Mouse (Mus musculus) kidney, embryonic 14.5 days (tissue): ENCODE results near the gene Foxp4. TPM values are rescaled to one million over a fixed set of nuclear protein-coding genes. Genes with fewer than 3 reads are reported as not detected.

ENCODE experiments used
- ATAC-seq: fragments of 200-750 bp; cut with Nextera tagmentation; 2 replicates; pipeline ENCODE4 v1.8.0; 2017; ENCODE audit warnings: moderate number of reproducible peaks, mild to moderate bottlenecking, moderate TSS enrichment, moderate library complexity; ENCODE audit not compliant: low FRiP score, low TSS enrichment
- H3K27ac ChIP-seq: fragments of 300-500 bp; sonication (generic); 2 replicates; pipeline ENCODE4 v1.5.1; 2014; ENCODE audit warnings: low read depth, mild to moderate bottlenecking, low read length, moderate library complexity, mixed read lengths
- H3K27me3 ChIP-seq: fragments of 300-500 bp; sonication (generic); 2 replicates; pipeline ENCODE4 v1.6.1; 2014; ENCODE audit warnings: mild to moderate bottlenecking, low read length; ENCODE audit not compliant: control insufficient read depth, insufficient read depth
- H3K36me3 ChIP-seq: fragments of 300-500 bp; sonication (generic); 2 replicates; pipeline ENCODE4 v1.6.1; 2014; ENCODE audit warnings: low read length, mixed read lengths; ENCODE audit not compliant: control insufficient read depth, insufficient read depth
- H3K4me1 ChIP-seq: fragments of 300-500 bp; sonication (generic); 2 replicates; pipeline ENCODE4 v1.6.1; 2014; ENCODE audit warnings: low read length, mixed read lengths; ENCODE audit not compliant: control insufficient read depth, insufficient read depth
- H3K4me2 ChIP-seq: fragments of 300-500 bp; sonication (generic); replicated peaks from 2 replicates; pipeline ENCODE4 v1.6.1; 2014; ENCODE audit warnings: low read depth, mild to moderate bottlenecking, low read length
- H3K4me3 ChIP-seq: fragments of 300-500 bp; sonication (generic); 2 replicates; pipeline ENCODE4 v1.5.1; 2014; ENCODE audit warnings: mild to moderate bottlenecking, low read length
- H3K9ac ChIP-seq: fragments of 300-500 bp; sonication (generic); 2 replicates; pipeline ENCODE4 v1.6.1; 2014; ENCODE audit warnings: low read depth, mild to moderate bottlenecking, low read length, moderate library complexity
- H3K9me3 ChIP-seq: fragments of 300-500 bp; sonication (generic); 2 replicates; pipeline ENCODE4 v1.6.1; 2016; ENCODE audit warnings: low read length; ENCODE audit not compliant: control insufficient read depth
- WGBS: fragments of 180-500 bp; shearing (Covaris S2); extraction: QIAGEN DNeasy Blood & Tissue Kit; methylation state at CpG from one replicate; pipeline ENCODE4 v1.1.7; 2014; 5-methylcytosine and 5-hydroxymethylcytosine counted together
- polyA plus RNA-seq: library from polyadenylated mRNA; unstranded; fragments of >200 nt; fragmentation: Nextera tagmentation; extraction: Ambion mirVana; gene quantifications from 2 replicates; pipeline ENCODE4 v1.2.1, GENCODE M21; 2014

Foxp4 gene
- polyA plus RNA-seq, 1 experiment from 2014 or later, result 25.4 TPM

DNA sequence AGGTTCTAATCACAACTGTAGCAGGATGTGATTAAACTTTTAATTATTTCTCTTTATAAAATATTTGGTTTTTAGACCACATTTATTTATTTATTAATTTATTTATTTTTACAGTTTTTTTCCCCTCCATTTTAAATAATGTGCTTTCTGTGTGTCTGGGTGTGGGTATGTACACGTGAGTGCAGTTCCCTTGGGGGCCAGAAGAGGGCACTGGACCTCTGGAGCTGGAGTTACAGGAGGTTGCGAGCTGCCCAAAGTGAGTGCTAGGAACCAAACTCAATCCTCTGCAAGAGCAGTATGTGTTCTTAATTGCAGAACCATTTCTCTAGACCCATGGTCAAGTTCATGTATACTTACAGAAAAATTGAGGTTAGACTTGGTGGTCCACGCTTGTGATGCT, 81.0 kb downstream of the Foxp4 start:
- Histone ChIP-seq H3K4me2 (no peak overlapping the region), H3K27me3 (no peaks in the 10 kb centered on the region), H3K4me3 (no peak overlapping the region), H3K27ac (no peak overlapping the region), H3K4me1 (no peaks in the 10 kb centered on the region), H3K36me3 (no peaks in the 10 kb centered on the region), H3K9ac (no peak overlapping the region), H3K9me3 (peaks cover 5% of the 10 kb centered on the region; the same call in 1 of the 2 replicates)
- 94% methylated on average over 3 of the region's 3 CpGs for WGBS
- ATAC-seq, result no peak

DNA sequence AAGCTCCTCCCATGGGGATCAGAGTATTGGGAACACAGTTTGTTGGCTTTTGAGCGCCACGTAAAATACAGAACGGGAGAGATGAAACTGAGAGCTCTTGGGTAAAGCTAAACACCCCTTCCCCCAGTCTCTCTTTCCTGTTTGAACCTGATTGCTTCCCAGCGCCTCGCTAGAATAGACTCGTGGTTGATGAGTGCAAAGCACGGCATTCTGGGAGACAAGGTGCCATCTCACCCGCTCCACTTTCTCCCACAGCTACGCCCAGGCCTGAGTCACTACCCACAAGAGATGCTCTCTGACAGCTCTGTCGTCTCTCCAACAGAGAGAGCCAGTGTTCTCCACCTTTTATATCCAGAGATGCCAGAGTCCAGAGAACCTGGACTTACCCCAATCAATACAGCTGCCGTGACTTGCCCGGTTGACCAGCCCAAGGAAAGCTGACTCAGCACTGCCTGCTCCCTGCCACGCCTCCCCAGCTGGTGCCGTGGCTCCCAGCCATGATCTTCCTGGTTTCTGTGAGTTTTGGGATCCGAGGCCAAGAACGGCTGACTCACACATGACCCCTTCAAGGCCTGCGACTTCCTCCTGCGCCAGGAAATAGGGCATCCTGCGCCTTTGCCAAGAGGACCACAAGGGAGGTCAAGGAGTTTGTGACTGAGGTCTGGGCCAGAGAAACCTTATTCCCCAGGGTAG, 82.4 kb downstream of the Foxp4 start:
- WGBS, result 64% methylated on average over 19 of the region's 19 CpGs
- no peak overlapping the region for H3K4me3 ChIP-seq
- no peak overlapping the region; the same call in 1 of the 2 replicates for H3K27ac ChIP-seq
- H3K27me3 ChIP-seq, result no peaks in the 10 kb centered on the region
- peaks cover 5% of the 10 kb centered on the region; the same call in 1 of the 2 replicates for H3K9me3 ChIP-seq
- H3K4me1 ChIP-seq, result peaks cover 4% of the 10 kb centered on the region; the same call in 1 of the 2 replicates
- no peak overlapping the region for H3K4me2 ChIP-seq
- no peaks in the 10 kb centered on the region for H3K36me3 ChIP-seq
- no peak overlapping the region for H3K9ac ChIP-seq
- ATAC-seq, result peak; percentile 26; the same call in 1 of the 2 replicates

DNA sequence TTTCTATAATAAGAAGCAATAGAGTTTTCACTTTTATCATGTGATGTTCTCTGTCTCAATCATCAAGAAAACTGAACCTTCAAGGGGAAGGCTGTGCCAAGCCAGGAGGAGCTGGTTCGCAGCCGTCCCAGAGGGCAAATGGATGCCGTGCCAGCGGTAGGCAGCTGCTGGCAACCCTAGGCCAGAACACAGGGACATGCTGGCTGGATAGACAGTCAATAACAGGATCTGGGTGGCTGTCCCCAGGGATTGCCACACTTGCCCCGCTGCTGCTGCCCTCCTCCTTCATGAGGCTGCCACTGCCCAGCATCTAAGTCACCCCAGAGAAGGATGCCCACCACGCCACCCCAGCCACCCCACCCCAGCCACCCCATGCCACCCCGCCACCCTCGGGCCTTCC, 82.9 kb downstream of the Foxp4 start:
- Histone ChIP-seq H3K4me3 (no peak overlapping the region), H3K9me3 (peaks cover 5% of the 10 kb centered on the region; the same call in 1 of the 2 replicates), H3K36me3 (no peaks in the 10 kb centered on the region), H3K4me1 (peaks cover 4% of the 10 kb centered on the region; the same call in 1 of the 2 replicates), H3K27me3 (no peaks in the 10 kb centered on the region), H3K27ac (no peak overlapping the region), H3K4me2 (no peak overlapping the region), H3K9ac (no peak overlapping the region)
- ATAC-seq, result no peak
- 92% methylated on average over 8 of the region's 8 CpGs for WGBS

DNA sequence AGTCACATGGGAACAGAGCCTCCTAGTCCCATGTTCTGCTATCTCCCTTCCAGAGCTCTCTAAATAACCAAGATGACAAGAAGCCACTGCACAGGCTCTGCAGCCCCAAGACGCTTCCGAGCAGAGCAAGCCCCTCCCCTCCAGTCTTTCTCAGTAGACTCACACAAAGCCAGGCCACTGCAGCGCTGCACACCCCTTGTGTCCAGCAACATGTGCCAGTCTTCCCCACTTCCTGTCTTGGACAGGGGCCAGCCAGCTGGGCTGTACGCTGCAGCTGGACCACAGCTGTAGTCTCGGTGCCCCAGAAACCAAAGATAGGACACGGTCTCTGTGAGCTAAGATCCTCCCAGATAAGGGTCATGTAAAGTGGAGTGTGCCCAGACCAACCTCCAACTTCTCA, 86.6 kb downstream of the Foxp4 start:
- Histone ChIP-seq H3K9ac (no peak overlapping the region), H3K36me3 (no peaks in the 10 kb centered on the region), H3K27me3 (peaks cover 17% of the 10 kb centered on the region), H3K9me3 (no peaks in the 10 kb centered on the region), H3K4me1 (peaks cover 12% of the 10 kb centered on the region; the same call in 1 of the 2 replicates), H3K4me3 (no peak overlapping the region), H3K4me2 (no peak overlapping the region), H3K27ac (no peak overlapping the region)
- ATAC-seq, result no peak
- WGBS, result 37% methylated on average over 6 of the region's 6 CpGs

DNA sequence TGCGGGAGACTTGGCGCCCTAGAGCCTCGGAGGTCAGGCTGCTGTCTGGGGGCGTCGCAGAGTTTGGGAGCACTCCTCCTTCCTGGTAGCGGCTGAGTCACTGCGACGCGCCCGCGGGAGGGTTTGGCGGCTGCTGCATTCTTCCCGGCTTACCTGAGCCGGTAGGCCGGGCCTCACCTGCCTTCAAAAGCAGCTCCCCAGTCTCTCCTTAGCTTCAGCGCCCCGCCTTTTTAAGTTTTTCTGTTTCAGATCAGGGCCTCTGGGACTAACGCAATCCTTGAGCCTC, 90.0 kb downstream of the Foxp4 start, which contains the start of gene Mdfi:
Mdfi (minus strand) TSS at position 210 of the 286 bp plus-strand sequence.
- 5% methylated on average over 18 of the region's 18 CpGs for WGBS
- H3K4me1 ChIP-seq, result peaks cover 26% of the 10 kb centered on the region
- H3K27ac ChIP-seq, result peak within 1 kb of the TSS; percentile 42; the same call in 1 of the 2 replicates
- H3K4me2 ChIP-seq, result peak within 1 kb of the TSS; percentile 53
- no peaks in the 10 kb centered on the region for H3K9me3 ChIP-seq
- peaks cover 17% of the 10 kb centered on the region for H3K27me3 ChIP-seq
- H3K36me3 ChIP-seq, result no peaks in the 10 kb centered on the region
- H3K9ac ChIP-seq, result peak within 1 kb of the TSS; percentile 48
- ATAC-seq, result no peak
- H3K4me3 ChIP-seq, result peak within 1 kb of the TSS; percentile 51

DNA sequence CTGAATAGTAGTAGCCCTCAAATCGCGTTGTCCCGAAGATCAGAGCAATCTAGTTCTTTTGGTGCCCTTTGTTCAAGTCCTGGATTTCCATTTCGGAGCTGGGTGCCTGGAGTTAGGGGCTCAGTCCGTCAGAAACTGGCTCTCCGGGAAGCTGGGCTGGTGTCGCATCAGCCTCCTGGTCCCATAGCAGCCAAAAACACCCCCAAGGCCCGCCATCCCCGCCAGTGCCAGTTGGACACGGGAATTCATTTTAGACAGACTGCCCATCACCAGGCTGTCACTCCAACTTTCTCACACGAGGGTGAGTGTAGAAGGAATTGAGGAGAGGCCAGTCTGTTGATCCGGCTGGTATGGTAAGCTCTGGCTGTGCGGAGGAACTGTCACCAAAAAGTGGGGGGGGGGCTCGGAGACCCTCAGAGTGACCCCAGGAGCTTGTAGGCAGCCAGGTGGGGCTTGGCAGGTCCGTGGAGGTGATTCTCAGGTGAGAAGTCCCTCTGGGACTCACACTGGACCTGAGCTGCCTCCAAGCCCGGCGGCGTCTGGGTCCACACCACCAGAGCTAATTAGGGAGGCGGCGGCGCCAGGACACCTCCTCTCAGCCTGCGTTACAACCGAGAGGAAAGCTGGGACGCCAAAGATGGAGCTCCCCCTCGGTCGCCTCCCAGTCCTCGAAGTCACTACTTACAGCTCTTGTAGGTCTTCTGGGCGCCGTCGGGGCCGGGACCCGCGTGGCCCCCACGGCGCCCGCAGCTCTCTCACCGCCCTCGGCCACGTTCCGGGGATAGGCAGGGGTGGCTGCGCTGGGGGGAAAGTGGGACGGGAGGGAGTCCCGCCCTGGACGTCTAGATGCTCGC, 90.6 kb downstream of the Foxp4 start:
- H3K4me3 ChIP-seq, result peak overlapping the region; percentile 51
- WGBS, result 1% methylated on average over 45 of the region's 45 CpGs
- 0 out of 2 replicates have a peak, but pooled peaks have one; percentile 10 for ATAC-seq
- peak overlapping the region; percentile 42; the same call in 1 of the 2 replicates for H3K27ac ChIP-seq
- H3K36me3 ChIP-seq, result no peaks in the 10 kb centered on the region
- peak overlapping the region; percentile 48 for H3K9ac ChIP-seq
- H3K9me3 ChIP-seq, result no peaks in the 10 kb centered on the region
- H3K4me2 ChIP-seq, result peak overlapping the region; percentile 53
- H3K27me3 ChIP-seq, result peaks cover 17% of the 10 kb centered on the region
- peaks cover 26% of the 10 kb centered on the region for H3K4me1 ChIP-seq

DNA sequence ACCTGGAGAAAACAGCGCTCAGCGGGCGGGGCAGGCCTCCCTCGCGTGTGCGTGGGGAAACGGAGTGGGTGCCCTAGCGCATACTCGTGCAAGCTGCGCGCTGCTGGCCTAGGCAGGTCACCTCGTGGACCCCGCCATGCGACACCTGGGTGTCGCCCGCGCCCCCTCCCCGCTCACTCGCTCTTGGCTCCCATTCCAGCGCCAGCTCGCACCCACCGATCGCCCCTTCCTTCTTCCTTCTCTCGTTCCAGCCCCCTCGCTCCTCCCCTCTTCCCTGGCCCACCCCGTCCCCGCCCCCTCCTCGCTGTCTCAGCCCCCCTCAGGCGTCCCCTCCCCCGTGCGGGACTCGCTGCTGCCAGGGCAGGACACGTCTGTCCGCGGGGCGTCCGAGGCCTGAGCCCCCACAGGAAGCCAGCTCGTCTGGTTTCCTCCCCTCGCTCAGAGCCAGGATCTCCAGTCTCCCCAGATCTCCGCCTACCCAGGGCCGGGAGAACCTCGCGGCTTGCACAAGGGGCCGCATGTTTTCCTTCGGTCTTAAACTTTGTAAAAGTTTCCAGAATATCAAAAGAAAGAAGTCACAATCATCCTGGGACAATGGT, 91.3 kb downstream of the Foxp4 start:
- Histone ChIP-seq H3K36me3 (no peaks in the 10 kb centered on the region), H3K4me1 (peaks cover 26% of the 10 kb centered on the region), H3K4me3 (peak overlapping the region; percentile 51), H3K4me2 (peak overlapping the region; percentile 53), H3K9me3 (no peaks in the 10 kb centered on the region), H3K27ac (peak overlapping the region; percentile 42), H3K27me3 (peaks cover 17% of the 10 kb centered on the region), H3K9ac (peak overlapping the region; percentile 48)
- ATAC-seq, result peak; percentile 72
- 1% methylated on average over 42 of the region's 45 CpGs for WGBS

DNA sequence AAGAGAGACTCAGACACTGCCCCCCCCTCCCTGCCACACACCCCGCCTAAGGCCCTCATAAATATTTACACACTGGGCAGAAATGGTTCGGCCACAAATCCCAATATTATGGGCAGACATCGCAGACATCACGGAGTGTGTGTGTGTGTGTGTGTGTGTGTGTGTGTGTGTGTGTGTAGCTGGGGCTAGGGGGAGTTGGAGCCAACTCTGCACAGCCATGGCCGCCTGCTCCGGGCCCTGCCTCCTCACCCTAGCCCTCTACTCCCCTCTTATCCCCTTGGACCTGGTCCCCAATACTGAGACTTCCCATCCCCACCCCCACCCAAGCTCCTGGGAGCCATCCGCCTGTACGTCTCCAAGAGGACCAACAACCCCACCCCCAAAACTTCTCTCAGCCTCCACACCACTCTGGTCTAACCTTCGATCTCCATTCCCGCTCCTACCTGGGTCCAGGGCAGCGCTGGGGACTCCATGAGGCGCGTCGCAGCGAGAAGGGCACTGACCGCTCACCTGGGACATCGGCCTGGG, 91.9 kb downstream of the Foxp4 start:
- Histone ChIP-seq H3K9me3 (no peaks in the 10 kb centered on the region), H3K36me3 (no peaks in the 10 kb centered on the region; the same call in 1 of the 2 replicates), H3K27me3 (peaks cover 17% of the 10 kb centered on the region), H3K4me3 (peak overlapping the region; percentile 51), H3K4me1 (peaks cover 22% of the 10 kb centered on the region), H3K27ac (peak overlapping the region; percentile 42), H3K4me2 (peak overlapping the region; percentile 53), H3K9ac (peak overlapping the region; percentile 48)
- ATAC-seq, result peak; percentile 58
- 4% methylated on average over 17 of the region's 17 CpGs for WGBS
